ENCODE assay signal across 8 mouse cellular contexts in the genomic region with DNA sequence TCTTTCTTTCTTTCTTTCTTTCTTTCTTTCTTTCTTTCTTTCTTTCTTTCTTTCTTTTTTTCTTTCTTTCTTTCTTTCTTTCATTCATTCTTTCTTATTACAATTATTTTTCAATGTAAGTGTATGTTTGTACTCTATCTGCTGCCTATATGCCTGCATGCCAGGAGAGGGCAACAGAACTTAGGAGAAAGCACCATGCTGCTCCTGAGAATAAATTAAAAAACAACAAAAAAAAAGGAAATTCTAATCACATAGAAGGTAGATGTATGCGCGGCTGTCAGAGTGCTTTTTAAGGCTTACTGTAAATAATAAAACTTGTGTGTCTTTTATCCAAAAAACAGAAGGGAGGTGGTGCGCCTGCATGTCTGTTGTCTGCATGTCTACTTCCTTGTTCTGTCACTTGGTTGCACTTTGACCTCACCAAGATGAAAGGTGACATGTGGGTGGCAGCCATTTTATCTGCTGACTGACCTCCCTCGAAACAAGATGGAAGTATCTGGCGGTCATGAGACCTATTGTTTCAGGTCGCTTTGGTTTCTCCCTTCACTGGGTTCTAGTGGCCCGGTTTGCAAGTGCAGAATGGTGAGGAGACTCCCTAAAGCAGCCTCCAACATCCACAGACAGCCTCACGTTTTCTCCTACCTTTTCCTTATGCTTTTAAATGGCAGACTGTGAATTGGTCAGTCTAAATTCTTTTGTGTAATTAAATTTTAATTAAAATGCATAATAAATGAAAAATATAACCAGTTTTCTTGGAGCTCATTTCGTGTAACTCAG.
DNase-seq lines count a peak whose midpoint lies in the region; ATAC-seq lines count a peak whose summit lies in the region.
"Not testable (repeated sequence)": the region's sequence is repeated elsewhere in the genome, so short reads cannot be mapped to it uniquely, and the experiment has no call there.

No protein-coding gene starts in this region.

- H3K9me3 ChIP-seq in forebrain, embryonic 10.5 days; heart, embryonic 14.5 days (ENCODE audit: control insufficient read depth, low read length); kidney, embryonic 15.5 days (replicated peaks); limb, embryonic 11.5 days (ENCODE audit: control insufficient read depth, low read length): not testable (repeated sequence)

- not testable (repeated sequence) for H3K4me2 ChIP-seq in heart, embryonic 14.5 days (ENCODE audit: low read length); kidney, embryonic 15.5 days; limb, embryonic 11.5 days (ENCODE audit: low read depth, severe bottlenecking)

- H3K9ac ChIP-seq in heart, embryonic 14.5 days (ENCODE audit: low read length); kidney, embryonic 15.5 days; limb, embryonic 11.5 days (ENCODE audit: low read length): not testable (repeated sequence)

- DNase-seq in 416B (ENCODE audit: low read depth) = peak; percentile 87
- DNase-seq in adrenal gland, postnatal 14 days = peak; percentile 44
- DNase-seq in forebrain, embryonic 10.5 days (ENCODE audit: extremely low spot score, low spot score) = peak; percentile 13
- DNase-seq in limb, embryonic 11.5 days (ENCODE audit: low spot score) = peak; percentile 21
- DNase-seq in mesoderm, embryonic 11.5 days (ENCODE audit: low read depth, low spot score) = peak; percentile 19
- peak; percentile 20 to 36 for DNase-seq in spleen, postnatal 36 days (ENCODE audit: low spot score in 2 of 2)

- H3K27me3 ChIP-seq in forebrain, embryonic 10.5 days (ENCODE audit: poor library complexity, severe bottlenecking); heart, embryonic 14.5 days (ENCODE audit: control insufficient read depth, insufficient read depth, low read length); kidney, embryonic 15.5 days; limb, embryonic 11.5 days (ENCODE audit: control insufficient read depth, insufficient read depth, low read length): not testable (repeated sequence)

- WGBS in forebrain, embryonic 10.5 days = 83% methylated on average over 8 of the region's 9 CpGs
- 62% methylated on average over 8 of the region's 9 CpGs for WGBS in heart, embryonic 14.5 days
- WGBS in kidney, embryonic 15.5 days = 67% methylated on average over 8 of the region's 9 CpGs
- WGBS in limb, embryonic 11.5 days = 70% methylated on average over 8 of the region's 9 CpGs

- H3K4me3 ChIP-seq in forebrain, embryonic 10.5 days; heart, embryonic 14.5 days (ENCODE audit: control insufficient read depth in 1 of 2, insufficient read depth in 1 of 2, low read depth in 1 of 2, low read length in 2 of 2); kidney, embryonic 15.5 days (replicated peaks); limb, embryonic 11.5 days (ENCODE audit: low read depth, low read length): not testable (repeated sequence)

- not testable (repeated sequence) for H3K27ac ChIP-seq in forebrain, embryonic 10.5 days; heart, embryonic 14.5 days (replicated peaks in 1 of 2; ENCODE audit: control insufficient read depth in 1 of 2, insufficient read depth in 1 of 2, low read depth in 2 of 2, low read length in 2 of 2); kidney, embryonic 15.5 days; limb, embryonic 11.5 days (replicated peaks; ENCODE audit: low read depth, low read length)

- not testable (repeated sequence) for H3K4me1 ChIP-seq in forebrain, embryonic 10.5 days; heart, embryonic 14.5 days (ENCODE audit: control insufficient read depth in 2 of 2, insufficient read depth in 2 of 2, low read length in 2 of 2); kidney, embryonic 15.5 days; limb, embryonic 11.5 days (ENCODE audit: control insufficient read depth, insufficient read depth, low read length)

- not testable (repeated sequence) for H3K36me3 ChIP-seq in forebrain, embryonic 10.5 days (replicated peaks); heart, embryonic 14.5 days (ENCODE audit: control insufficient read depth, insufficient read depth, low read length); kidney, embryonic 15.5 days; limb, embryonic 11.5 days (ENCODE audit: control insufficient read depth, insufficient read depth, low read length)

- peak; percentile 77 for ATAC-seq in heart, embryonic 14.5 days (ENCODE audit: insufficient number of reproducible peaks, insufficient read depth, low FRiP score, low read depth)
- peak; percentile 81 for ATAC-seq in kidney, embryonic 15.5 days (replicated peaks; ENCODE audit: low FRiP score)
- ATAC-seq in limb, embryonic 11.5 days (ENCODE audit: insufficient number of reproducible peaks, low FRiP score, low TSS enrichment, low read depth) = peak; percentile 84

Comparison
In these comparisons a context has a peak if more than half of its experiments do, and no peak if none do; other contexts are left out.
1. DNase-seq: peak in every context shown above with its lines; median percentile 87 in 416B; 44 in adrenal gland, postnatal 14 days; 28 in spleen, postnatal 36 days; 21 in limb, embryonic 11.5 days; 19 in mesoderm, embryonic 11.5 days; 13 in forebrain, embryonic 10.5 days.